Mouse (Mus musculus) adipocyte (in vitro differentiated cells): ENCODE measurements around the gene Ccdc71.

Experiments
- DNase-seq: peaks from one replicate; pipeline ENCODE4 v3.0.0-alpha.2; 2016; ENCODE audit warnings: low spot score

Ccdc71 gene

GRCm38 (mm10) chr9:108456953-108457352 lies 3.4 kb upstream of the Ccdc71 start:
- DNase-seq: no peak

- DNase-seq: no peak
Observed at GRCm38 (mm10) chr9:108459939-108460318, 398 bp upstream of the Ccdc71 start.

DNA sequence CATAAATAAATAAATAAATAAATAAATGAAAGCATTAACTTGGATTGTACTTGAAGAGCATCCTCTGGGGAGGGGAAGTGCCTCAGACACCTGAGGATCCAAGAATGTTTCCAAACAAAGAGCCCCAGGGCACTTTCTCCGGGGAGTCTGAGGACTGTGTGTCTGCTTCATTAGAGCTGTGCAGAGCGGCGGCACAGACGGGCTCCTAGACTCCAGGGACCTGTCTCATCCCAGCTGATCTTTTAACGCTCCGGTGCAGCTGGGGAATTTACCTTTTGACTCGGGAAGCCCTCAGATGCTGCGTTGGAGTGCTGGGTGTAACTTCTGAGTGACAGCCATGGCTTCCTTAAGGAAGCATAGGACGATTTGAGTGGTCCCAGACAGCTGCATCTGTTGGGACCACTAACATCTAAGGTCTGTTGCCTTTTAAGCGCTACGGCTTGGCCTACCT lies 879 bp downstream of the Ccdc71 start, which contains the start of gene Klhdc8b:
TSS of gene Klhdc8b (minus strand) at position 401 of the 451 bp plus-strand sequence.
- peak; percentile 13 for DNase-seq

DNA sequence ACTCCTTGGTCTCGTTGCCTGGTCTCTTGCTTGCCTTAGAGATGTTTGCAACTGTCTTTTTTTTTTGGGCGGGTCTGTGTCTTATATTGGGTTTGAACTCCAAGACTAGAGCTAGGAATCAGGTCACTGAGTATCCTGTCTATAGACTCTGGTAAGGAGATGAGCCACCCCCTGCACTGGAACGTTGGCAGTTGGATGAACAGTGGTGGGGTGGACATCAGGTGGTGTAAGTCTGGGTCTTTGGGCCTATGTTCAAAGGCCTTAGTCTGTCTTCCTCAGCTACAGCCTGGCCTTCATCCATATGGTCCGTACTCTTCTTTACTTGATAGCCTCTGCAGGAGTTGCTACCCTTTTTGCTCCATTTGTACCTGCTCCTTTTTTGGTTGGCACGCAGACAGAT lies 1.3 kb downstream of the Ccdc71 start:
- no peak for DNase-seq

DNA sequence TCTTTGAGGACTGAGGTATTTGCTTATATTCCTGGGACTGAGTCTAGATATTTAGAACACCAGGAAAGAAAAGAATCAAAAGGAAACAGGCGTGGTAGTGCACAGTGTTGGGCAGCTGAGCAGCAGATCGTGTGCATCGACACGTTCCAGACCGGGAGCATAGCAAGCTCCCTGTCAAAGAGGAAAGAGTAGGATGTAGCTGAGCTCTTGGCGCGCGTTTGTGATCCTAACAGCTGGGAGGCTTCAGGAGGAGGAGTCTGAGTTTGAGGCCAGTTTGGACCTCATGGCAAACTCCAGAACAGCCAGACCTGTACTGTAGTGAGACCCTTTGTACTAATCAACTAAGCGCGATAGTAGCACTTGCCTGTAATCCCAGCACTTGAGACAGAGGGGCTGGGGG lies 1.9 kb downstream of the Ccdc71 start:
- no peak for DNase-seq

DNA sequence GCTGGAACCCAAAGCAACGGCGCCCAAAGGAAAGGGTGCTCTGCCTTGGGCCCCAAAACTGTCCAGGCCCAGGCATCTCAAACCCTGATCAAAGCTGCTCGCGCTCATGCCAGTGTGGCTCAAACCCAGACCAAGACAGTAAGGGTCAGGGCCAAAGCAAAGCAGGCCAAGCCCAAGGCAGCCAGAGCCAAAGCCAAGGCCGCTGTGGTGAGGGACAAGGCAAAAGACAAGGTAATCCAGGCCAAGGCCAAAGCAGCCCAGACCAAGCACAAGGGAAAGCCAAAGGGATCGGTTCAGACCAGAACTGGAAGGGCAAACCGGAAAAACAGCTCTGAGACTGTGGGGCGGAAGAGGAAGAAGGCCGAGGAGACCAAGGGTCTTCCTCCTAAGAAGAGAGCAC lies 3.4 kb downstream of the Ccdc71 start:
- DNase-seq: no peak

- no peak for DNase-seq
Observed at GRCm38 (mm10) chr9:108466219-108466618, 5.9 kb downstream of the Ccdc71 start.

DNA sequence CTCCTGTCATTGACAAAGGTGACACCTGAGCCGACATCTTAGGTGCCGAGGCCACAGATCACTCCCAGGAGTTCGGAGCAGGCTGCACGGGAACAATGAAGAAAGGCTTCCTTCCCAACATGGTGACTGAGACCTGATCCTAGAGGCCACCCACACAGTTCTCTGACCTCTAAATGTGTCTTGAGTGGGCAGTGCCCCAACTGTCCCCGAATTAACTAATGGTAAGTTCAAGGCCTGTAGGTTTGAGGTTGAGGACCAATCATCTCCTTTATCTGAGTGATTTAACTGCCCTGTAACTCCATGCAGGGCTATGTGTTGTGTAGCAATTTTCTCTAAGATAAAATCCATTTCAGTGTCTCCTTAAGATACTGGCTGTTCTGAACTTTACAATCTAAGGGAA lies 9.1 kb downstream of the Ccdc71 start:
- DNase-seq: no peak

GRCm38 (mm10) chr9:108469845-108470244 lies 9.5 kb downstream of the Ccdc71 start:
- DNase-seq: no peak

GRCm38 (mm10) chr9:108474528-108474927 lies 14.2 kb downstream of the Ccdc71 start:
- no peak for DNase-seq

DNA sequence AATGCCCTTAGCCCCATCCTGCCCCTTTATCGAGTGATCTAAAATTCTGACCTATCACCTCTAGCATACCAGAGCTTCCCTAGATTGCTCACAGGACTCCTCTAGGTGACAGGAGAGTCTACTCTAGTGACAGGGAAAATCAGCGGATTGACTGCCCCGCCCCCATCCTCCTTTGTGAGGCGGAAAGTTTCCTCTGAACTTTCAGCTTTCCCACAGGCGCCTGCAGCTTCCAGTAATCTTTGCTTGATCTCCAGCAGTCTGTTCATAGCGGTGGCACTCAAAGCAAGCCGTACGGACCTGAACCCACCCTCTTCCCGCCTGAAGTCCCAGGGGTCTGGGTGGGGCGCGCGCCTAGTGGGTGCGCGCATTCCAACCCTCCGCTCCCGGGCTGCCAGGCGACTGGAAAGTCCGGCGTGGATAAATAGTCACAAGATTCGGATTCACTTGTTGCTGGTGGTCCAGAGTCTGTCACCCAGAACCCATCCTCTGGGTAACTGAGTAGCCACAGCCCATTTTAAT lies 18.4 kb downstream of the Ccdc71 start:
- peak; percentile 61 for DNase-seq

GRCm38 (mm10) chr9:108479241-108479640 lies 18.9 kb downstream of the Ccdc71 start:
- no peak for DNase-seq

GRCm38 (mm10) chr9:108479721-108480351 lies 19.5 kb downstream of the Ccdc71 start, which contains the start of gene Lamb2:
Gene Lamb2, plus strand, starts transcription at chr9:108479736.
- DNase-seq: peak; percentile 74

DNA sequence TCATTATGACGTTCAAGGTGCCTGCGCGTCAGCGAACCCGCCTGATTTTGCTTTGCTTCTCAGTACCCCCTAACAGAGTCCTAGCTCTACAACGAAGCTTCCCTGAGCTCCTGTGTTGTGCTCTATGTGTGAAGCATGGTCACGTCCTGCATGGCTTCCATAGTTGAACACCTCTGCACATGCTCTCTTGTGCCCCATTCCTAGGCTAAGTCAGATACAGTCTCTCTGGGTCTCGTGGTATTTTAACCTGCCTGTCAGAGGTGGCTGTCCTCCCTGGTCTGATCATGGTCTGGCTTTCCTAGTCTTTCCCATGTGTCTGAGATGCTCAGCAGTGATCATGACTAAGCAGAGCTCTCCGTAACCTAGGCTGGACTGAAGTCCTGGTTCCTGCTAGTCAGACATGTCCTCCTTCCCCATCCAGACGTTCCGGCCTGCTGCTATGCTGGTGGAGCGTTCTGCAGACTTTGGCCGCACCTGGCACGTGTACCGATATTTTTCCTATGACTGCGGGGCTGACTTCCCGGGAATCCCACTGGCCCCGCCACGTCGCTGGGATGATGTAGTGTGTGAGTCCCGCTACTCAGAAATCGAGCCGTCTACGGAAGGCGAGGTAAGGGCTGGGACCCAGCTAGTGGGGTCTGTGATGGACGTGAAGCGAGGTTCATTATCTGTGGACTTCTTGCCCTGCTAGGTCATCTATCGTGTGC lies 20.6 kb downstream of the Ccdc71 start:
- no peak for DNase-seq

DNA sequence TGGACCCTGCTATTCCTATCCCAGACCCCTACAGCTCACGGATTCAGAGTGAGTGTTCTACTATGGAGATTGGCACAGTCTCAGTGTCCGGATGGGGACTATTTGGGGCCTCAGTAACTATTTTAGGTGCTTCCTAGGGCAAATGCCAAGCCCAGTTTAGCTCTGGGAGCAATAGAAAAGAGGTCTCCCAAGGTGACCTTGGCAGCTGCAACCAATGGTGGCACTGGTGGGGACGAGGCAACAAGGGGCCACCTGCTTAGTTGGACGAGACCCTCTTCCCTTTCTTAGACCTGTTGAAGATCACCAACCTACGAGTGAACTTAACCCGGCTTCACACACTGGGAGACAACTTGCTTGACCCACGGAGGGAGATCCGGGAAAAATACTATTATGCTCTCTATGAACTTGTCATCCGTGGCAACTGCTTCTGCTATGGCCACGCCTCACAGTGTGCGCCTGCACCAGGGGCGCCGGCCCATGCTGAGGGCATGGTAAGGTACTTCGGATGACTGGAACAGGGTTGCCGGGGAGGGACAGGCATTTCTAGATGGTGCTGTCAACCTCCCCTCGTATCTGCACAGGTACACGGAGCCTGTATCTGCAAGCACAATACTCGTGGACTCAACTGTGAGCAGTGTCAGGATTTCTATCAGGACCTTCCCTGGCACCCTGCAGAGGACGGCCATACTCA lies 21.3 kb downstream of the Ccdc71 start:
- DNase-seq: no peak

GRCm38 (mm10) chr9:108483051-108483790 lies 22.9 kb downstream of the Ccdc71 start:
- DNase-seq: no peak

- no peak for DNase-seq
Observed at GRCm38 (mm10) chr9:108484021-108484420, 23.7 kb downstream of the Ccdc71 start.

GRCm38 (mm10) chr9:108485301-108485875 lies 25.1 kb downstream of the Ccdc71 start:
- no peak for DNase-seq

DNA sequence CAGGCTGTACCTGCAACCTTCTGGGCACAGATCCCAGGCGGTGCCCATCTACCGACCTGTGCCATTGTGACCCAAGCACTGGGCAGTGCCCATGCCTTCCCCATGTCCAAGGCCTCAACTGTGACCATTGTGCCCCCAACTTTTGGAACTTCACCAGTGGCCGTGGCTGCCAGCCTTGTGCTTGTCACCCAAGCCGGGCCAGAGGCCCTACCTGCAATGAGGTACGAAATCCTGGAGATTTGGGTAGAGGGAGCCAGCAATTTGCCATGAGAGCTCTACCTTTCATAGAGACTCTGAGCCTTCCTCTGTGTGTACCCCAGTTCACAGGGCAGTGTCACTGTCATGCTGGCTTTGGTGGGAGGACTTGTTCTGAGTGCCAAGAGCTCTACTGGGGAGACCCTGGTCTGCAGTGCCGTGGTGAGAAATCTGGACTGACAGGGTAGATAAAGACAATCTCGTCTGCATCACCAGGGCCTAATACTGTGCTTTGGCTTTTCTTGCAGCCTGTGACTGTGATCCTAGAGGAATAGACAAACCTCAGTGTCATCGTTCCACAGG lies 26.7 kb downstream of the Ccdc71 start:
- DNase-seq: no peak

DNA sequence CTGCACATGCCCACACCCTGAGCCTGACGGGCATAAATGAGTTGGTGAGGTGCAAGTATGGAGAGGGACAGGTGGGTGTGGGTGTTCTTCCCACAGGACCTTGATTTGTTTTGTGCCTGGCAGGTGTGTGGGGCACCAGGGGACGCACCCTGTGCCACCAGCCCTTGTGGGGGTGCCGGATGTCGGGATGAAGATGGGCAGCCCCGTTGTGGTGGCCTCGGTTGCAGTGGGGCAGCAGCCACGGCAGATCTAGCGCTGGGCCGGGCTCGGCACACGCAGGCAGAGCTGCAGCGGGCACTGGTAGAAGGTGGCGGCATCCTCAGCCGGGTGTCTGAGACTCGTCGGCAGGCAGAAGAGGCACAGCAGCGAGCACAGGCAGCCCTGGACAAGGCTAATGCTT lies 28.1 kb downstream of the Ccdc71 start:
- no peak for DNase-seq

DNA sequence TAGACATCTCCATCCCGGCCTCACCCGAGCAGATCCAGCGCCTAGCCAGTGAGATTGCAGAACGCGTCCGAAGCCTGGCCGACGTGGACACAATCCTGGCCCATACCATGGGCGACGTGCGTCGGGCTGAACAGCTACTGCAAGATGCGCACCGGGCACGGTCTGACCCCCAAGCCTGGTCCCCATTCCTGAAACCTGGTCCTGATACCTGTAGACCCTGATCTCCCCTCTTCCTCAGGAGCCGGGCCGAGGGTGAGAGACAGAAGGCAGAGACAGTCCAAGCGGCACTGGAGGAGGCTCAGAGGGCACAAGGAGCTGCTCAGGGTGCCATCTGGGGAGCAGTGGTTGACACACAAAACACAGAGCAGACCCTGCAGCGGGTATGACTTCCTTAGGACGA lies 28.9 kb downstream of the Ccdc71 start:
- DNase-seq: no peak
